Mouse (Mus musculus) 3134 (cell line): ENCODE measurements at regions not wholly inside any gene's neighbourhood (a gene's known extent, or its start where the extent isn't known, plus 50 kb on each side); places are given as distances from the start of the nearest gene placed in this dataset.
A peak's percentile ranks its signal among the peaks of the same experiment; 100 is the strongest.

ENCODE experiments used
- DNase-seq: peaks from one replicate; pipeline ENCODE4 v3.0.0-alpha.2; 2011; ENCODE audit warnings: low spot score; ENCODE audit not compliant: insufficient read length; ENCODE audit errors: extremely low read depth

GRCm38 (mm10) chr6:98626435-98626834, 283.9 kb upstream of the Gm765 start:
- no peak for DNase-seq

- no peak for DNase-seq
These were observed 278.3 kb upstream of the Gm765 start for GRCm38 (mm10) chr6:98620886-98621285.

DNA sequence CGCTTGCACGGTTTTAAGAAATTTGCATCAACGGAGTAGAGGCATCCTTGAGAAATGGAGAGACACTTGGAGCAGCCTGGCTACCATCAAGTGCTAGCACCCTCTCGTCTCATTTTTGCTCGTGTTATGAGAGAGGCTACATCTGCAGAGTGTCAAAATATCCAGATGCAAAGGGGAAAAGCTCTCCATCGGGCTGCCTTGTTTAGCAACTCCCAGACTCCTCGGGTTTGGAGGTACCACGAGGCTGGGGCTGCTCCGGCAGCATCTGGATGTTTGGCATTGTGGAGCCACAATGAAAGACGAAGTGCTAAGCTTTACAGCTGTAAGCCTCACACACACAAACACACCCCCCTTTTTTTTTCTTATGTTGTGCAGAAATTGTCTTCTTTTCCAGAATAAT, 270.5 kb upstream of the Gm765 start:
- no peak for DNase-seq

DNA sequence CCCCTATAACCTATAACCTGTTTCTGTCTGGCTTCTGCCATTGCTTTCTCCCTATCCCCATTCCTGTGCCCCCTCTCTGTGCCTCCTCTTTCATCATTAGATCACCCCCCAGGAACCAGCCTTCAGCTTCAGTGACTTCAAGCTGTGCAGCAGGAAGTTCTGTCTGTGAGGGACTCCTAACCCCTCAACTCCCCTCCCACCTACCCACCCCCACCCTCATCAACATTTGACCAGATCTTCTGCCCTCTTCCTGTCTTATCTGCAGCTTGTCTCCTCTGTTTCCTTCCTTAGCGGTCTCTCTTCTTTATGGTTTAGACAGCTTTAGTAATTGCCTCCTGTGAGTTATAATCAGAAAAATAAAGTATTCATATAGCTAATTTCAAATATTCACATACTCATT, 266.6 kb upstream of the Gm765 start:
- no peak for DNase-seq

DNA sequence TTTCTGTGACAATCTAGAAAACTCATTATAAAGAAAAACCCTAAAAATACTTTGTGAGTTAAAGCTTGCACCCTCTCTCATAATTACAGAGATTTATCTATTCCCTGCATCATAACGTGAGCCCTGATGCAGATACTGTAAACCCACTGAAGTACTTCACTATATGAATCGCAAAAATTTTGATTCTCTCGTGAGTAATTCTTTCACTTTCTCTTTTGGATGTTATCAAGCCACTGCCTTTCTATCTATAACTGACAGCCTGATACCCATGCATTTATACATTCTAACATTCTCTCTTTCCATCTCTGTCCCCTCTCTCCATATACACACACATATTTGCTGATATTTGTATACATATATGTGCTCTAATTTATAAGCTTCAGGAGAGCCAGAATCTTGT, 264.1 kb upstream of the Gm765 start:
- DNase-seq: no peak

GRCm38 (mm10) chr6:98597612-98598011, 255.1 kb upstream of the Gm765 start:
- peak; percentile 26 for DNase-seq

GRCm38 (mm10) chr6:98590989-98591388, 248.4 kb upstream of the Gm765 start:
- DNase-seq: no peak

GRCm38 (mm10) chr6:98588979-98589378, 246.4 kb upstream of the Gm765 start:
- DNase-seq: no peak

GRCm38 (mm10) chr6:98584541-98584940, 242.0 kb upstream of the Gm765 start:
- DNase-seq: no peak

- no peak for DNase-seq
These were observed 240.3 kb upstream of the Gm765 start for GRCm38 (mm10) chr6:98582826-98583225.

GRCm38 (mm10) chr6:98575227-98575626, 232.7 kb upstream of the Gm765 start:
- no peak for DNase-seq

DNA sequence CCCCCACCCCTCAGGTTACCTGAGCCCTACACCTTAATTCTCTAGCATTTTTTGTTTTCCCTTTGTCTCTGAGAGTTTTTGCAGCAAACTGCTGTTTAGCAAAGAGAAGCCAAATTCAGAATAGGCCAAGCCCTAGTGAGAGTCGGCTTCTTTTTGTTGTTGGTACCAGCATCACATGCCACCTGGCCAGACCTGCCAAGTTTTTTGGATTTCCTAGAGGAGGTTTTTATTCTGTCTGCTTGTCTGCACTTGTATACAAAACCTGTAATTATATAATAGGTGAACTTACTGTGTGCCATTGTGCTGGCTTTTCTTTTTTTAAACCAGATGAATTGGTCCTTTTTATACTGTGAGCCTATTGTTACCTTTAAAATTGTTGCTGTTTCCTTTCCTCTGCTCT, 213.1 kb upstream of the Gm765 start:
- no peak for DNase-seq

DNA sequence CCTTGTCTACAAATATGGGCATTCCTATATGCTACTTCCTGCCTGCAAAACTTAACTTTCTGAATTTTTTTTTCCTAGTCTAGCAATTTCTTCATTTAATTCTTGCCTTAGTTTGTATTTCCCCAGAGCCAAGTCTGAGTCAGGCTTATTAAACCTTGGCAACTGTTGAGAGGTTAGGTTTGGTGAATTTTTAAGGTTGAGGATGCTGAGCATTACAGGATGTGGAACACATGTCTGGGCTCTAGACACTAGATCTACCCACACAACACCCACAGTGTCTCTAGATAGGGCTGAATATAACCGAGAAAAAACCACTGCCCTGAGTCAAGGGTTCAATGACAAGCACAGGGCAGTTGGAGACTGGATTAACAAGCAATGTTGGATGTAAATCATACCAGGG, 211.4 kb upstream of the Gm765 start:
- peak; percentile 4 for DNase-seq

- no peak for DNase-seq
These were observed 209.2 kb upstream of the Gm765 start for GRCm38 (mm10) chr6:98551781-98552180.

DNA sequence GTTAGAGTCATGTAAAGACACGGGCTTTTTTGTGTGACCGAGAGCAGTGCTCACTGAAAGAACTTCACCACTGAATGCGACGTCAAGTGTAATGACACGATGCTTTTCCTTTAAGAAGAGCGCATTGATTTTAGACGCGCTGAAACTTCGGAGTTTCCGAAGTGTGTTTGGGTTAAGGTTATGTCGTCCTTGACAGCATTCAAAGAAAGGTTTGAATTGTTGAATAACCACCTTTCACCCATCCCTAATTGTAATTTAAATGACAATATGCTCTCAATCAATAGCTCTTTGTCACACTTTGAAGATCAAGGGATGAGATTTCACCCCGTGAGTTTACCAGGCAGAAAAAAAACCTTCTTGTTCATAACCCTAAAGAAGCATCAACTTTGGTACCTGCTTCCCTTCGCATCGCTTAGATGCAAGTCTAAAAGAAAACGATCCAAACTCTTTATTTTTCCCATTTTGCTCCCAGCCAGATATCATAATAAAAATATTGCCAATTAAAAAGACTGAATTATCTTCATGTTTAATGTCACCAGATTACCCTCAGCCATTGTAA, 184.4 kb upstream of the Gm765 start:
- no peak for DNase-seq

GRCm38 (mm10) chr6:98525286-98525685, 182.7 kb upstream of the Gm765 start:
- DNase-seq: peak; percentile 4

DNA sequence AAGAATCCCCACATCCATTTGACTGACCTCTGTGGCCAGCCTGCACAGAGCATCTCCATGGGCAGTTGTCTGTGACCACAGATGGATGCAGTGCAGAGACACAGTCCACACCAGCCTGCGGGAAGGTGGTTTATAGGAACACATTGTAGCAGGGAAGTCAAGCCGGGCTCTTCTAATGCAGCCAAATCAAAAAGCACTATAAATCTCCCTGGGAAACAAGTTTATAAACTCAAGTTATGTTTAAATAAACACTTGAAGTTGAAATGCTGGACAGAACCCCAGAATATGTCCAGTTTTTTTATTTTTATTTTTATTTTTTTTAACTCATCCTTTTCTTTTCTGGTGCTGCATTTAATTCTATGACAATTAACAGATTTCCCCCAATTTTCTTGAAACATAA, 182.1 kb upstream of the Gm765 start:
- DNase-seq: no peak

- no peak for DNase-seq
These were observed 179.0 kb upstream of the Gm765 start for GRCm38 (mm10) chr6:98521526-98521925.

DNA sequence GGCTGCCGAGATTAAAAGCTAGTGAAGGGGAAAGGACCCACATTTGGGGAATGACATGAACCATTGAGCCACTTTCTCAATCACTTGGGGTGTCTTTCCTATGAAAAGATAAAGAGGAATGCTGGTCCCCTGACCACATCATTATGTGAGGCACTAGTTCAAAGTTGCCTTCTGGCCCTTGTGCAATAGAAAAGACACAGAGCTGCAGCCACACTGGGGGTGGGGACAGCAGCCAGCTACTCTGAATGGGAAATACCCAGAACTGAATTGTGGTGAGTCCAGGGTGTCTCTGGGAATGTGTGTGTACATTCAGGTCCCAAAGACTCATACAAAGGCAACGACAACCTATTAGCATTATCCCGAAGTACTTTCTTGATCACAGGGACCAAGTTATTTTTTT, 172.3 kb upstream of the Gm765 start:
- DNase-seq: no peak

DNA sequence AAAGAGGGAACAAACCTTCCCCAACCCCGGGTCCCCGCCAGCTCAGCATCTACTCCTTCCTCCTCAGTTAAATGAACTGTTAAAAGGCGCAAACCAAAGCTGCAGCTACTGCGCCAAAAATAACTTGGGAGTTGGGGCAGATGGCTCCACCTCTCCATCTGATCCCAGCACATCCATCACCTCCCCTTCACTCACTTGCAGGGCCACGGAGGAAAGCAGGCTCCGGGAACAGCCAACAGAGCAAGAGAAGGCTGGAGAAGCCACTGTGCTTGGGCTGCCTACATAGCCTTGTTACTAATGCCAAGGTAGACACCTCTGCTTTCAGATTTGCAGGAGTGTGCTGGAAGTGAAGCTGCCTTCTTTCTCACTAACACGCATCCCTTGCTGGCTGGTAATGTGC, 171.8 kb upstream of the Gm765 start:
- DNase-seq: no peak

DNA sequence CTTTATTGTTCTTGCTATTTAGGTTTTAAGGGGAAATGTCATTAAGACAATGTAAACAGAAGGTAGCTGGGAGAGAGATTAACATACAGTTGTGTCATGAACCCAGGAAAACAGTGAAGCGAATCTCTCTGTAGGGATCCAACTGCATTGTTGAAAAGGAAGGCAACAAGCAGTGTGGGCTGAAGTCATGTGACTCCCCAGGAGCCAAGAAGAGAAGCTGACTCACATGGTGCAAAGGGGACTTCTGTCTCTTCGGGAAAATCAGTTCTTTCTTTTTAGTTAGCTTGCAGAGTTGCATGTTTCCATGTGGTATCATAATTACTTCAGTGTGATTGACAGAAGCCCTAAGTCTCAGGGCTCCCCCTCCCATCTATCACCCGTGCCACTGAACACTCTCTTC, 170.7 kb upstream of the Gm765 start:
- DNase-seq: no peak

DNA sequence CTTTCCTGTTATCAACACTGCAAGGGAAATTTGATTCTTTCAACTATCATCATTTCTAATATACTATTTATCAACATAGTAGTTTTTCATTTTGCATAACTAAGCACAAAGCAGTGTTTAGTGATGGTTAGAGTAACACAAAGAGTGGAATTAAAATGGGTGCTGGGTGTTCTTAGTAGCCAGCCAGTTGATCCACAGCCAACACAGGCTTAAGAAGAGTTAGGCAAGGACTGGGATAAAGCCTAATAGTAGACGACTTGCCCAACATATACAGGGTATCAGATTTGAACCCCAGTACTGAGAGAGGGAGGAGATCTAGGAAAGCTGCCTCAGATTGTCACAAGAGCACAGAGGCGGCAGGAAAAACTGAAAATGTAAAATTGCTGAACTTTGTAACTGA, 160.2 kb upstream of the Gm765 start:
- no peak for DNase-seq

DNA sequence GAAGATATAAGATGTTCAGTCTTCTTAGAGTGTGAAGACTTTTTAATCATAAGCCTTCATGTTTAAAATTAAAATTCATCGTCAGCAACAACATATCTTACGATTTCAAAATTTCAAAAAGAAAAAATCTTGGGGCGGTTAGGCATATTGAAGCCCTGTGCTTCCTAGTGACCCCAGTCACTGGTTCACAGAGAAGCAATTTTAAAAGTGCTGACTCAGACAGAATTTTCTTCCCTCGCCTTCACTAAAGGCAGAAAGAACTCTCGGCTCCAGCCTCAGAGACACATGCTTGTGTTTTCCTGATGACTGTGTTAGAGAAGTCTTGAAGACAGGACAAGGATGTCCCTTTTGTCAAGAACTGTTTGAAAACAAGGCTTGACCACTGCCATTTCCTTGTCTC, 157.2 kb upstream of the Gm765 start:
- no peak for DNase-seq
